Mouse (Mus musculus) hematopoietic multipotent progenitor cell, adult 10-12 weeks (in vitro differentiated cells): Measurements from ENCODE around the gene Grin2b. TPM values are rescaled to one million over a fixed set of nuclear protein-coding genes. Genes with fewer than 3 reads are reported as not detected.

Source experiments
- polyA plus RNA-seq: library from polyadenylated mRNA; stranded (reverse); fragments of >175 nt; gene quantifications from 2 replicates; pipeline ENCODE4 v1.2.3, GENCODE M21; 2012; ENCODE audit warnings: low replicate concordance

The Grin2b gene
- polyA plus RNA-seq = 0.04 TPM in 1 of 2 replicates, not detected in the other

DNA sequence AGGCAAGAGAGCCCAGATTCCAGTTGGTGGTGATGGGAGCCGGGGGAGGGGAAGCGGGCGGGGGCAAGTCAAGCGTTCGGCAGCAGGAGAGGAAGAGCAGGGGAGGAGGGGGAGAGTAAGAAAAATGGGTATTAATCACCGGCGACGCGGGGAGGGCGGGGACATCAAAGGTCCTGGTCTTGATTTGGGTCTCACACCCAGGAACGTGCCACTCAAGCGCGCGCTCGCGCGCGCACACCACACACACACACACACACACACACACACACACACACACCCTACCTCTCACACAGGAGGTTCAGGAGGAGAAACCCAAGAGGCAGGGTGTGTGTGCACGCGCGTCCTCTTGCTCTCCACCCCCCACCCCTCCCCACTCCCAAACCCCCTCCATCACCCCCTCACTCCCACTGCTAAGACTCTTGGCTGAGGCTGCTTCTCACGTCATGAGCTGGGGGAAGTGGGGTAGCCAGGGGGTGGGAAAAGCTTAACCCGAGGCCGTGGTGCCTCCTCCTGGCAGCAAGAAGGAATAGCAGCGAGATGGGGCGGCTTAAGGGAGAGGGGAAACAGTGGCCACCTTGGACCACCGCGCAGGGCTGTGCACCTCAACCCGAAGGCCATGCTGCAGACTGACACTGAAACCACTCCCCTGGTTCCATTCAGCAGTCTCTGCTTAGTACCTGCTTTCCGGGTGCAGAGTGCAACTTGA is at the start of gene Grin2b:
Gene Grin2b (minus strand): TSS at position 321 of the 706 bp plus-strand sequence.

Other genes with a start within 250 kb of the Grin2b start
- gene Gm8994, start 154.0 kb upstream of the Grin2b start, polyA plus RNA-seq = not detected in 2 replicates
- gene E330021D16Rik, start 242.1 kb upstream of the Grin2b start, polyA plus RNA-seq = not detected in 2 replicates